Mouse (Mus musculus) lung, postnatal 10 days (tissue): ENCODE results near the gene Irs2.

ENCODE experiments used
- DNase-seq: peaks from one replicate; pipeline ENCODE4 v3.0.0; 2021

The Irs2 gene

GRCm38 (mm10) chr8:11008379-11008775 is at the start of gene Irs2:
Irs2 (minus strand) TSS chr8:11008458.
- DNase-seq = no peak

GRCm38 (mm10) chr8:11056665-11057064 is 48.4 kb upstream of the Irs2 start:
- DNase-seq = no peak

GRCm38 (mm10) chr8:11056175-11056563 is 47.9 kb upstream of the Irs2 start:
- DNase-seq = no peak

- no peak for DNase-seq
Observed at GRCm38 (mm10) chr8:11055557-11056174, 47.4 kb upstream of the Irs2 start.

GRCm38 (mm10) chr8:11049835-11050234 is 41.6 kb upstream of the Irs2 start:
- no peak for DNase-seq

- DNase-seq = no peak
Observed at GRCm38 (mm10) chr8:11047812-11048211, 39.6 kb upstream of the Irs2 start.

GRCm38 (mm10) chr8:11044660-11045059 is 36.4 kb upstream of the Irs2 start:
- no peak for DNase-seq

GRCm38 (mm10) chr8:11043591-11043990 is 35.3 kb upstream of the Irs2 start:
- no peak for DNase-seq

GRCm38 (mm10) chr8:11042872-11043587 is 34.8 kb upstream of the Irs2 start:
- no peak for DNase-seq

GRCm38 (mm10) chr8:11040088-11040487 is 31.8 kb upstream of the Irs2 start:
- no peak for DNase-seq

- no peak for DNase-seq
Observed at GRCm38 (mm10) chr8:11038788-11039187, 30.5 kb upstream of the Irs2 start.

GRCm38 (mm10) chr8:11038367-11038766 is 30.1 kb upstream of the Irs2 start:
- DNase-seq = no peak

GRCm38 (mm10) chr8:11036790-11037189 is 28.5 kb upstream of the Irs2 start:
- no peak for DNase-seq

GRCm38 (mm10) chr8:11035628-11036416 is 27.6 kb upstream of the Irs2 start:
- DNase-seq = peak; percentile 16

- no peak for DNase-seq
Observed at GRCm38 (mm10) chr8:11024871-11025270, 16.6 kb upstream of the Irs2 start.

GRCm38 (mm10) chr8:11020949-11021572 is 12.8 kb upstream of the Irs2 start:
- DNase-seq = no peak

GRCm38 (mm10) chr8:11015622-11016021 is 7.4 kb upstream of the Irs2 start:
- no peak for DNase-seq

GRCm38 (mm10) chr8:11013258-11013657 is 5.0 kb upstream of the Irs2 start:
- DNase-seq = peak; percentile 78

GRCm38 (mm10) chr8:11011787-11012485 is 3.7 kb upstream of the Irs2 start:
- no peak for DNase-seq

- peak; percentile 15 for DNase-seq
Observed at GRCm38 (mm10) chr8:11010913-11011605, 2.8 kb upstream of the Irs2 start.

GRCm38 (mm10) chr8:11010398-11010797 is 2.1 kb upstream of the Irs2 start:
- DNase-seq = no peak

- peak; percentile 82 for DNase-seq
Observed at GRCm38 (mm10) chr8:11009431-11010071, 1.3 kb upstream of the Irs2 start.
